Mouse (Mus musculus): ENCODE results near the gene Susd1. TPM values are rescaled to one million over a fixed set of nuclear protein-coding genes. Genes with fewer than 3 reads are reported as not detected.
"Not testable (repeated sequence)": the region's sequence is repeated elsewhere in the genome, so short reads cannot be mapped to it uniquely, and the experiment has no call there.

Susd1 gene
- total RNA-seq, 2 experiments from 2014 or later, result 6.5 to 7.3 TPM

DNA sequence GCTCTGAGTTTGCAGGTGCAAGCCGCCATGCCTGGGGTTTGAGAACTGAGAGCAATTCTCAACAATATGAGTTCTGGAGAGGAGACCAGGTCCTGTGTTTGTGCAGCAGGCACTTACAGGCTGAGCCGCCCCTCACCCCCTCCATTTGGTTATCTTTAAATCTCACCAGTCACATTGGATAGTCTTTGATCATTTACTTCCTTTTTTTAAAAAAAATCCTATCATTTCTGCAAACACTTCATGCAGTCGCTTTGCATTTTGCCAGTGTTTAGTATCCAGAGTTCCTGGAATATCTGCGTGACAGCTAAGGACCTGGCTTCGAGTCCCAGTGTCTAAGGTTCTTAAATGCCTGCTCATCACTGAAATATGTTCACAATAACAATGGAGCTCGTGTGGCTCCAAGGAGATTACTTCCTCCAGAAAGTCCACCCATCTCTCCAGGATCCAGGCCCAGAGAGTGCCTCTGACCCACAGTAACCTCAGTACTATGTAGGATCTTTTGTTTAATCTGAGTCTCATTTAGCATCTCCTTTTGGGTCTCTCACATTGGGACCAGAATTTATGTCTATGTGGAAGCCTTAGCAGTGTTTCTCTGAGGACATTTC lies 147.4 kb downstream of the Susd1 start:
- no peak for DNase-seq (ENCODE audit: low spot score in 2 of 2)

DNA sequence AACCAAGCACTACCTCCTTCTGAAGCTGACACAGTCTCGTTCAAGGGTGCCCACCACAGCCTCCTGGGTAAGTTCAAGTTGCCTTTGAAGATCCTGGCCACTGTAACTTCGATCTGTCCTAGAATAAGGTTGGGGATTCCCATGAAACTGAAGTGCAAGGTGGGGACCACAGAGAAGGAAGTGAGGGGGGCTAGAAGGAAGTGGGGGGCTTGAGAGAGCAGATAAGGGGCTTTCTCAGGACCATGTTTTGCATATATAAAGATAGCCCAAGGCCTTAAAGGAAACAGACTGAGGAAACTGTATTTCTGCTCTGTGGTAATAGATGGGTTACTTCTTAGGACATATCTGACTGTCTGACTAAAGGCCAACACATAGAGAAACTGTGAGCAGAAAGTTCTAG lies 151.3 kb downstream of the Susd1 start:
- DNase-seq (ENCODE audit: low spot score in 2 of 2), result no peak

DNA sequence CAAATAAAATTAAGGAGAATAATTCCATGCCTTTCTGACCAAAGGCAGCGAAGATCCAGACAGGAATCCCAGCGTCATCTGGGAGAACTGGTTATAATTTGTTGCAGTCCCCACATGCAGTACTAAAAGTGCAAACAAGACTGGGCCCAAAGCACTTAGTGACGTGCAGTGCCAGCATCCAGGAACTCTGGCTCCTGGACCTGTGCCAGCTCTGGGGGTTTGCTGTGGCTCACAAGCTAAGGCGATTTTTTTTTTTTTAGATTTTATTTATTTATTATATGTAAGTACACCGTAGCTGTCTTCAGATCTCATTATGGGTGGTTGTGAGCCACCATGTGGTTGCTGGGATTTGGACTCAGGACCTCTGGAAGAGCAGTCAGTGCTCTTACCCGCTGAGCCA lies 152.1 kb downstream of the Susd1 start:
- DNase-seq (ENCODE audit: low spot score in 2 of 2), result not testable (repeated sequence)

DNA sequence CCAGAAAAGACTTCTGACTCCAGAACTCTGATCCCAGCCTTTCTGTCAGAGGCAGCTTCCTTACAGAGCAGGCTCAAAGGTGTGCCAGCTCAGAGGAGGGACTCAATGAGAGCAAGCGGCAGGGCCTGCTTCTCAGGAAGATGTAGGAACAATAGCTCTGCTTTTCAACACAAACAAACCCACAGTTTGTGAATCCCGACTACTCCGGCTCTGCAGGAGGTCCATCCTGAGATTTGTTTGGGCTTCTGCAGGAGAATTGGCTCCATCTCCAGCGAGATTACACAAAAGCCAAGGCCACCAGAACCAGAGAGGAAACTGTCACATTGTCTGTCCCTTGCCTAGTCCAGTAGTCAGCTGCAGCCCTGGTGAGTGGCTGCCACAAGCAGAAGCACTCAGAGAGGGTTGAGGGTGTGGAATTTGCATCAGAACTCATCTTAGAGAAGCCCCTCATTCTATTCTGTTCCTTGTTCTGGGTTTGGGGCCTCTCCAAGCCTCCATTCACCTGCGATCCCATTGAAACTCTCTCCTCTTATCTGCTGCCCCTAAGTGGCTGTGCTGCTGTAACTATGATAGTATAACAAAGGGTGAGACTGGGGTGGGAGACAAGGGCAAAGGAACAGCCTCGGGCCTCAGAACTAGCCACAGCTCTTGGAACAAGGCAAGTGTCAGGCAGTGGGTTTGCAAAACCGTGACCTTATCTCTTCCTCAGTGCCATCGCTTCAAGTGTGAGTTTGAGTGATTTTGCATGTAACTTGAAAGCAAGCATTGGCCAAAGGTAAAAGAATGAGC lies 155.5 kb downstream of the Susd1 start:
- DNase-seq (ENCODE audit: low spot score in 2 of 2), result no peak

DNA sequence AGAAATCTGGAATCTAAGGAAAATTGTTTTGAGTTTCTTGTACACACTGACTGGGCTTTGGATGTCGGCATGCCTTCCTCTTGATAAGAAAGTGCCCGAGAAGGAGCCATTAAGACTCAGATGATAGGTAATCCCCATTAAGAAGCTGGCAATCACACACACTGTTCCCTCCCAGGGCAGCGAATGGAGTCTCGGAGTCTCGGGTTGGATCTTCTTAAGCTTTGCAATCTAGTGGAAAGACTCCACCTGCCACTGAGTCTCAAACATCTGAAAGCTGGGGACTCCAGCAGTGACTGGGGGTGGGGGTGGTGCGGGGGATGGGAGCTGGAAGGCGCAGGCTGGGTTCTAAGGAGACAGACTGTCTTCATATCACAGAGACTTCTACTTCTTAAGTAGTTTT lies 156.3 kb downstream of the Susd1 start:
- DNase-seq (ENCODE audit: low spot score in 2 of 2), result no peak

DNA sequence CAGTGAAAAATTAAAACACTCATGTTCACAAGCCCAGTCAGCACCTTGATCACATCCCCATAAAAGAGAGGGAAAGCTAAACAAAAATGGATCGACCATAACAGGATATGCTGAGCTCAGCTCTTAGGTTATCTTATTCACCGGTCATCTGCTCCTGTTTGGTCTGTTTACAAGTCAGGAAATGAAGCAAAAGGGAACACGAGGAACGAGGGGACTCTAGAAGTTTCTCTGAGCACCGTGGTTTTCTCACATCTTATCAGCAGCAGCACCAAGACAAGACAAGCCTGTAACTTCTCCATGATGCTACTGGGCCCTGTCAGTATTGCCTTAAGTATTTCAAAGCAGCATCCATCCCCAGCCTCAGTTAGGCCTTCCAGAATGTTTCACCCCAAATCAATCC lies 157.6 kb downstream of the Susd1 start:
- no peak for DNase-seq (ENCODE audit: low spot score in 2 of 2)

DNA sequence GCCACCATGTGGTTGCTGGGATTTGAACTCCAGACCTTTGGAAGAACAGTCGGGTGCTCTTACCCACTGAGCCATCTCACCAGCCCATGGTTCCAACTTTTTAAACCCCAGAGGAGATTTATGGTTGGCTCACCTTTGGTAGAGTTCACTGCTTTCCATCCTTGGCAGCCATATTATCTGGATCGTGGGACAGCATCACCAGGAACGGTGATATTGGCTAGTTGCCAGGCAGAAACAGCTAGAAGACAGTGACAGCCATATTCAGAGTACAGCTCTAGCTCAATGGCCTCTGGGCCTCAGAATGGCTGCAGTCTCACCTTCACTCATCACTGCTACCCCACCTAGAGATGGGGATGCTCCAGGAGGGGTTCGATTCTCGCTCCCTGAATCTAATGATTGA lies 159.3 kb downstream of the Susd1 start:
- no peak for DNase-seq (ENCODE audit: low spot score in 2 of 2)

DNA sequence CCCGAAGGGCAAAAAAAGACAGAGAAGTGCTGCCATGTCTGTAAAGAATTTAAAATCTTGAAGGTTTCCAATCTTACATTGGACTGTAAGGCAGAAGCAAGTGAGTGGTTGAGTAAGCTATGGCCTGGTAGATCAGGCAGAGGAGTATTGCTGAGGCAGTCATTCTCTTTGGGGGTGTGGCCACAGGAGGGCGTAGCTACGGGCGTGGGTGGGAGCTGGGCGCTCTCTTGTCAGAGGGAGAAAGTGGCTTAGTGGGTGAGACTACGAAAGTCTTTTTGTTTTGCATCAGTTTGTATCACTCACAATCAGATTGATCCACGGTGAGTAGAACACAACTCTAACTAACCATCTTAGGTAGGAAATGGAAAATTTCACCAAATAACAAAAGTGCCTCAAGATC lies 160.0 kb downstream of the Susd1 start:
- DNase-seq (ENCODE audit: low spot score in 2 of 2), result no peak

DNA sequence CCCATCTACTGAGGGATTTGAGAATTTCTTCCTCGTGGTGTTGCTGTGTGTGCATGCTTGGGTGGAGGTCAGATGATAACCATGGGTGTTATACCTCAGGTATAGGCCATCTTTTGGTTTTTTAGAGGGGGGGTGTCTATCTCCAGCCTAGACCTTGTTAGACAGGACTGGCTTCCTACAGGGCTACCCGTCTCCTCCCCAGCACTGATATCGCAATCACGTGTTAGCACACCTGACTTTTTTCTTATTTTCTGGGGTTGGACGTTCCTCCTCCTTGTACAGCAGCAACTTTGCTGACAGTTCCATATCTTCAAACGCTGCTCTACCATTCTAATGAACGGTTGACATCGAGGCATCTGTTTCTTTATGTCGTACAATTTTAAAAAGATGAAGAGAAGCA lies 160.5 kb downstream of the Susd1 start:
- DNase-seq (ENCODE audit: low spot score in 2 of 2), result no peak

DNA sequence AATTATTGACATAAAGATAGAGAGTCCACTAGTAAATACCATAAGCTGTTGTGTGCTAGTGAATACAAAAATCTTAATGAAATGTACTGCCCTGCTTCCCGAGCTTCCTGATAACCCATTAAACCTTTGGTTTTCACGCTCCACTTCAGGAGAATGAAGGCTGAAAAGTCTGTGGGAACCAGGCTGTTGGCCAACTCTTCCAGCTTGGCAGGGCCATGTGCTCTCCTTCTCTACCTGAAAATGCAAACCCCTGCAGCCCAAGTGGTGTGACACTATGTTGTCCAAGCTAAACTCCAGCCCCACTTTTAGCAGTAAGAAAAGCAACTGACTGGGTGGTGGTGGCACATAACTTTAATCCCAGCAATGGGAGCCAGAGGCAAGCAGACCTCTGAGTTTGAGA lies 162.5 kb downstream of the Susd1 start:
- no peak for DNase-seq (ENCODE audit: low spot score in 2 of 2)

DNA sequence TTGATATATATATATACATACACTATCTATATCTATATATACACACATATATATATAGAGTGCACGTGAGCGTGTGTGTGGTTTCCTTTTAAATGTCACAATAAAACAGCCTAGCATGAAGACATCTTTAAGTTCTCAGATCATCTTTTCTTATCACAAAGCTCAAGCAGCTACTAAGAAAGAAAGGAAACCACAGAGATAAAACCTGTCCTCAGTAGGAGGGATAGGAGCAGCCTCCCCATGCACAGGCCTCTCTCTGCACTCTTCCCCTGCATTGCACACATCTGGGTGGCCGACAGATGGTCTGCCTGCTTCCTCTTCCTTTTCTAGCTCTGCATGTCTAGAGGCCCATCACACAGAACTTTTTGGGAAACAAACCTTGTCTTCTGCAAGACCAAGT lies 162.9 kb downstream of the Susd1 start:
- DNase-seq (ENCODE audit: low spot score in 2 of 2), result no peak

DNA sequence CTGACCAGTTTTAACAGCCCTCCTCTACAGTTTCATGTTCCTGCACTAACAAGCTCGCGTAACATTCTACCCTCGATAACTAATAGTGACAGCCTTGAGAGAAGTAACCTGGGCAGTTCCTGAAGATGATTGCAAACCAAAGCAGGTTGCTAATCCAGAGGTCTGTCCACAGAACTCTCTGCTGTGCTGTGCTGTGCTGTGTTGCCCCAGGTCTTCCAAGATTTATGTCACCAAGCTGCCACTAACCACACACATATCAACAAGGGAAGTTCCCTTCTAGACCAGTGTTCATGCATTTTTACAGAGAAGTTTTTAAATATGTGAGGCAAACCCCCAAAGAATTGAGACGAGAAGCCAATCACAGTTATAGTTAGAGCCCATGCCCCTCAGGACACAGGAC lies 164.3 kb downstream of the Susd1 start:
- no peak for DNase-seq (ENCODE audit: low spot score in 2 of 2)

DNA sequence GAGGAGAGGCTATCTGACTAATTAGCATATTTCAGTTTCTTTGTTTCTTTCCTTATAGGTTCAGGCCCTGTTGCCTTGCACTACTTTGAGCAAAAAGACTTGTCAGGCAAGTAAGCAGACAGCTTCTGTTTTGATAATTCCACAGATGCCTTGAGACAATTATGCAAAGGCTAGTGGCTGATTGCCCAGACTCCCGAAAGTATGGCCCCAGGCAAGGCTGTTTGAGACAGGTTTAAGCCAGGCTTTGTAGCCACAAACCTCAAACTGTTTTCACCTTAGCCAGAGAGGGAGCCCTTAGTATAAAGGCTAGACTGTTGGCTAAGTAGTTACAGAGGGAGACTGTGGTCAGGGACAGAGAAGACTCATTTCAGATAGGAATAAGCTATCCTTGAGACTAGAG lies 165.1 kb downstream of the Susd1 start:
- DNase-seq (ENCODE audit: low spot score in 2 of 2), result no peak

DNA sequence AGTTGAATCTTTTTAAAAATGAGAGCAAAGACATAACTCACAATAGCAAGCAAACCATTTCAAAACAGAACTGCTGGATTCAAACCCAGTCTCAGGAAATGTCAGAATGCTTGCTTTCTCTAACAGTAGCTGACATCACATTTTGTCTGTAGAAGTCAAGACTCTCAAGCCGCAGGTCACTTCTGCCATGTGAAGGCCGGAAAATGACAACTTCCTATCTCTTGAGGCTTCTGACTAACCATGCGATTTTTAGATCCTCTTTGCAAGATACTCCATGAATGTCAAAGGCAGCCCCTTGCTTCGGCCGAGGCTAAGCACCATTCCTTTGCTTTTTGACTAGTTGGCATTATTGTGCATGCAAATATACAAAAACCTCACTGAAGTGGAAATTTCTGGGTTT lies 172.8 kb downstream of the Susd1 start:
- no peak for DNase-seq (ENCODE audit: low spot score in 2 of 2)

DNA sequence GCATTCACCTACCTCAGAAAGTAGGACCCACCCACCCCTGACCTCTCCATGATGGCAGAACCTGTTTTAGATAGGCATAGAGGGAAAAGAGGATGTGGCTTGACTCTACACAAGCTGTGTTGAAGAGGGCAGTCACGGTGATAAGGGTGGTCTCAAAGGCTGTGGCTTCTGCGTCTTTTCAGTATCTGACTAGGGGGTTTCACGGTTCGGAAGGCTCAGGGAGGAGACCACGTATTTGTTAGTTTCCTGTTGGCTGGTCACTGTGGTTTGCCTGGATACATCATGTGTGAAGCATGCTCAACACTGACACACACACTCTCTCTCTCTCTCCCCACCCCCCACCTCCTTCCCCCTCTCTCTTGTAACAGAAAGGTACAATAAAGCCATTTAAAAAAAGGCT lies 173.3 kb downstream of the Susd1 start:
- no peak for DNase-seq (ENCODE audit: low spot score in 2 of 2)

Other genes with a start within 250 kb of the Susd1 start
- gene Ugcg, start 249.4 kb downstream of the Susd1 start, total RNA-seq (2021), result 10 to 100 TPM; 78.2 to 78.4 TPM
- gene Ptbp3, start 110.7 kb upstream of the Susd1 start, total RNA-seq (2021), result 10 to 100 TPM; 27.4 to 30.2 TPM
- 10 to 100 TPM; 30.4 to 31.7 TPM for gene Hsdl2, start 142.9 kb upstream of the Susd1 start, total RNA-seq (2021)
- gene E130308A19Rik, start 187.6 kb upstream of the Susd1 start, total RNA-seq (2021), result 10 to 100 TPM; 14.7 to 16.6 TPM